Mouse (Mus musculus): Measurements from ENCODE around the gene Ifna4. TPM values are rescaled to one million over a fixed set of nuclear protein-coding genes. Genes with fewer than 3 reads are reported as not detected.

Ifna4 gene
- polyA plus RNA-seq, 2 experiments: not detected

DNA sequence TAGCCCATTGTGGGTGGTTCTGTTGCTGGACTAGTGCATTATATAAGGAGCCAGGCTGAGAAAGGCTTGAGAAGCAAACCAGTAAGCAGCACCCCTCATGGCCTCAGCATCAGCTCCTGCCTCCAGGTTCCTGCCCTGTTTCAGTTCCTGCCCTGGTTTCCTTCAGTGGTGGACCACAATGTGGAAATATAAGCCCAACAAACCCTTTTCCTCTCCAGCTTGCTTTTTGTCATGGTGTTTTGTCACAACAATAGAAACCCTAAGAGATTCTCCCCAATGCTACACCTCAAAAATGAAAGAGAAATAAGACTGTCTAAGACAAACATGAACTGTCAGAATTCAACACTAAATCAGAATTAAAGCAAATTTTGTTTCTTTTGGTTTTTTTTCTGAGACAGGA is 17.6 kb downstream of the Ifna4 start:
- no peak for TF ChIP-seq POLR2A (IDR thresholded peaks at IDR 0.05; ENCODE audit: borderline replicate concordance, extremely low read depth, insufficient read depth, insufficient read length)
- no peak for DNase-seq (ENCODE audit: low spot score)

DNA sequence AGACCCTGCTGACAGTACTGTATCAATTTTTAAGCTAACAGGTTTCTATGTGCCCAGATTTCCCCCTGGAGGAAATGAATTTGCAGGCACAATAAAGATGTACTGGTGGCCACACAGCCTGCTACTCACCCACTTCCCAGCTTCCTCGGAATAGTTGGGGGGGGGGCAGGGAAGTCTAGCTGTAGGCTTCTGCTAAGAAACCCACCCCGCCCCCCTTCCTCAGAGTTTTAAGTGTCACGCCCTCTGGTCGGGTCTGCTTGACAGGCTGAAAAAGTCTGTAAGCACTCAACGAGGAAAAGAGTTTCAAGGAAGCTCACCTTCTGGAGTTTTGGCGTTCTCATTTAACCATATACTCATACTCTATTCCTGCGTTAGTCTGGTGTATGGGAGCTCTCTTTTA is 21.6 kb downstream of the Ifna4 start:
- H3K9ac ChIP-seq (ENCODE audit: low read depth, low read length, severe bottlenecking): no peak overlapping the region
- no peaks in the 10 kb centered on the region for H3K27me3 ChIP-seq (ENCODE audit: control insufficient read depth, insufficient read depth, low read length)
- H3K4me1 ChIP-seq (ENCODE audit: control insufficient read depth, insufficient read depth, low read length): peaks cover 5% of the 10 kb centered on the region; the same call in 1 of the 2 replicates
- no peak overlapping the region for H3K27ac ChIP-seq (replicated peaks; ENCODE audit: low read depth, low read length)
- DNase-seq (ENCODE audit: low spot score): no peak
- no peak for ATAC-seq (ENCODE audit: low FRiP score, low read depth)
- no peak overlapping the region for H3K4me2 ChIP-seq (replicated peaks; ENCODE audit: low read depth, low read length, severe bottlenecking)
- no peaks in the 10 kb centered on the region for H3K36me3 ChIP-seq (ENCODE audit: control insufficient read depth, insufficient read depth, low read length)
- 7% methylated on average over 7 of the region's 7 CpGs for WGBS
- no peaks in the 10 kb centered on the region for H3K9me3 ChIP-seq (ENCODE audit: control insufficient read depth, low read length)
- H3K4me3 ChIP-seq (replicated peaks; ENCODE audit: low read length): no peak overlapping the region
- no peak for TF ChIP-seq POLR2A (IDR thresholded peaks at IDR 0.05; ENCODE audit: borderline replicate concordance, extremely low read depth, insufficient read depth, insufficient read length)

More for the DNA sequence above, 17.6 kb downstream of the Ifna4 start:
- H3K27me3 ChIP-seq (ENCODE audit: control insufficient read depth, insufficient read depth, low read length): no peaks in the 10 kb centered on the region
- ATAC-seq (ENCODE audit: low FRiP score, low read depth): no peak
- no peak overlapping the region for H3K27ac ChIP-seq (replicated peaks; ENCODE audit: low read depth, low read length)
- no peaks in the 10 kb centered on the region for H3K4me1 ChIP-seq (ENCODE audit: control insufficient read depth, insufficient read depth, low read length)
- no peak overlapping the region for H3K4me3 ChIP-seq (replicated peaks; ENCODE audit: low read length)
- no peaks in the 10 kb centered on the region for H3K36me3 ChIP-seq (ENCODE audit: control insufficient read depth, insufficient read depth, low read length)
- no peak overlapping the region for H3K9ac ChIP-seq (ENCODE audit: low read depth, low read length, severe bottlenecking)
- H3K9me3 ChIP-seq (ENCODE audit: control insufficient read depth, low read length): no peaks in the 10 kb centered on the region
- no peak overlapping the region for H3K4me2 ChIP-seq (replicated peaks; ENCODE audit: low read depth, low read length, severe bottlenecking)

DNA sequence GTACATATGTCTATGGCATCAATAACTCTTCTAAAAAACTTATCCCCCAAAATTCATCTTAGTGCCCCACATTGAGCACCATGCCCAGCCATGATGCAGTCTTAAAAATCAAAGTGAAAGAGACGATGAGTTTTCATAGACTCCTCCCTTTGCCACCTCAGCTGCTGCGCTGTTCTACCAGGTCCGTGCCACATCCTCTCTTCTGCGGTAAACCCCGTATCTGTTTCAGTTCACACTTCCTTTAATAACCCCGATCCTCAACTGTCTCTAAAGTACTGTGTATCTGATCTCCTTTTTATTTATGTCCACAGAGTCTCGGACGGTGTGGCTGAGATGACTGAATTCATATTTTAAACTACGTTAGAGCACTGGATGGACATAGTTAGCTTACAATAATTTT is 22.9 kb downstream of the Ifna4 start:
- 65% methylated on average over 9 of the region's 9 CpGs for WGBS
- H3K9me3 ChIP-seq (ENCODE audit: control insufficient read depth, low read length): no peaks in the 10 kb centered on the region

DNA sequence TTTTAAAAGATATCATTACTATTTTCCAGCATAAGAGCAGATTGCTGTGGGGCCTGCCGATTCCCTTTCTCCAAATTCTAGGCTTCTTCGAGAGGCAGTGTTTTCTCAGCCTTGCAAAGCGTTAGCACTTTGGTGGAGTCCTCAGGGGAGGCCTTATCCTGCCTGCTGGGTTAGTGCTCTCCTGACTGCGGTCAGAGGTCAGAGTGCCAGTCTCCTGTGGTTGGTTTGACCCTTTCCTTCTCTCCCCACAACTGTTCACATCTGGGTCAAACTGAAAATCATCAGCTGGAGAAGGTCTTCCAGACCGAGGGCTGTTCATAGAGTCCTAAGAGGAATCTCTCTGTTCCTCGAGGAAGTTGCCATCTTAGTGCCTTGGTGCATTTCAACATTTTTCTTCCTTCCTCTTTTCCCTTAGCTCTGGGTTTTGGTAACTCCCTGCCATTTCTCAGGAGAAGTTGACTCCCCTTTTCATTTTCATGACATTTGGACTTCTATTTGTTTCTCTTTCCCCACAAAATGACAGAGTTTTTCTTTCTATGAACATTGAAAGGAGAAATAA is 23.4 kb downstream of the Ifna4 start:
- ATAC-seq (ENCODE audit: low FRiP score, low read depth): no peak
- 43% methylated on average over 6 of the region's 6 CpGs for WGBS

More for the DNA sequence above, 22.9 kb downstream of the Ifna4 start:
- H3K27ac ChIP-seq (replicated peaks; ENCODE audit: low read depth, low read length): no peak overlapping the region
- H3K36me3 ChIP-seq (ENCODE audit: control insufficient read depth, insufficient read depth, low read length): no peaks in the 10 kb centered on the region
- no peak overlapping the region for H3K4me2 ChIP-seq (replicated peaks; ENCODE audit: low read depth, low read length, severe bottlenecking)
- H3K27me3 ChIP-seq (ENCODE audit: control insufficient read depth, insufficient read depth, low read length): no peaks in the 10 kb centered on the region
- peaks cover 5% of the 10 kb centered on the region for H3K4me1 ChIP-seq (ENCODE audit: control insufficient read depth, insufficient read depth, low read length)
- ATAC-seq (ENCODE audit: low FRiP score, low read depth) (no peak), DNase-seq (ENCODE audit: low spot score) (no peak)
- no peak overlapping the region for H3K4me3 ChIP-seq (replicated peaks; ENCODE audit: low read length)
- H3K9ac ChIP-seq (ENCODE audit: low read depth, low read length, severe bottlenecking): no peak overlapping the region
- no peak for TF ChIP-seq POLR2A (IDR thresholded peaks at IDR 0.05; ENCODE audit: borderline replicate concordance, extremely low read depth, insufficient read depth, insufficient read length)

DNA sequence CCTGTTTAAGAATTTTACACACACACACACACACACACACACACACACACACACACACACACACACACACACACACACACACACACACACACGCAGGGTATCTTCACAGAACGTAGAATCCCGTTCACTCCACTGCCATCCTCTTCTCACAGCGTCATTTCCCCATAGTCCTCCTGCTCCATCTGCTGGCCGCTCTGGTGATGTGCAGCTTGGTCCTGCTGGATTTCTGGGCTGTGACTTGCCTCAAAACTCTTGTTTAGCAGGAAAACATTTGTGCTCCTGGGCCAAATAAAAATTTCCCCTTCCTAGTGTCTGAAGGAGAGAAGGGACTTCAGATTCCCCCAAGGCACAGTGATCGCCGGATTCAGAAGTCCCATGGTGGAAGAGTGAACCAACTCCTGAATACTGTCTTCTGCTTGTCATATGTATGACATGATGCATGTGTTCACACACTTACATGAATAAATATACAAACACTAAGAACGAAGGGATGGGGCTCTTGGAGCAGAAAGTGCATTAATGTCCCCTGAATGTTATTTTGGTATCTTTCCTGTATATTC is 25.8 kb downstream of the Ifna4 start:
- Histone ChIP-seq H3K9ac (ENCODE audit: low read depth, low read length, severe bottlenecking) (no peak overlapping the region), H3K27me3 (ENCODE audit: control insufficient read depth, insufficient read depth, low read length) (no peaks in the 10 kb centered on the region), H3K4me2 (replicated peaks; ENCODE audit: low read depth, low read length, severe bottlenecking) (peak overlapping the region; percentile 82), H3K36me3 (ENCODE audit: control insufficient read depth, insufficient read depth, low read length) (no peaks in the 10 kb centered on the region), H3K4me1 (ENCODE audit: control insufficient read depth, insufficient read depth, low read length) (peaks cover 5% of the 10 kb centered on the region), H3K27ac (replicated peaks; ENCODE audit: low read depth, low read length) (no peak overlapping the region), H3K4me3 (replicated peaks; ENCODE audit: low read length) (peak overlapping the region; percentile 49), H3K9me3 (ENCODE audit: control insufficient read depth, low read length) (no peaks in the 10 kb centered on the region)
- ATAC-seq (ENCODE audit: low FRiP score, low read depth): peak; percentile 68; the same call in 1 of the 2 replicates
- TF ChIP-seq POLR2A (IDR thresholded peaks at IDR 0.05; ENCODE audit: borderline replicate concordance, extremely low read depth, insufficient read depth, insufficient read length): no peak
- peak; percentile 68 for DNase-seq (ENCODE audit: low spot score)
- WGBS: 1% methylated on average over 8 of the region's 8 CpGs

More for the DNA sequence above, 23.4 kb downstream of the Ifna4 start:
- Histone ChIP-seq H3K9ac (ENCODE audit: low read depth, low read length, severe bottlenecking) (no peak overlapping the region), H3K36me3 (ENCODE audit: control insufficient read depth, insufficient read depth, low read length) (no peaks in the 10 kb centered on the region), H3K27ac (replicated peaks; ENCODE audit: low read depth, low read length) (no peak overlapping the region), H3K9me3 (ENCODE audit: control insufficient read depth, low read length) (no peaks in the 10 kb centered on the region), H3K4me3 (replicated peaks; ENCODE audit: low read length) (no peak overlapping the region), H3K4me1 (ENCODE audit: control insufficient read depth, insufficient read depth, low read length) (peaks cover 5% of the 10 kb centered on the region), H3K27me3 (ENCODE audit: control insufficient read depth, insufficient read depth, low read length) (no peaks in the 10 kb centered on the region), H3K4me2 (replicated peaks; ENCODE audit: low read depth, low read length, severe bottlenecking) (no peak overlapping the region)
- DNase-seq (ENCODE audit: low spot score): no peak
- no peak for TF ChIP-seq POLR2A (IDR thresholded peaks at IDR 0.05; ENCODE audit: borderline replicate concordance, extremely low read depth, insufficient read depth, insufficient read length)

Measured in limb, embryonic 14.5 days (tissue).